Mouse (Mus musculus) neural tube, embryonic 14.5 days (tissue): ENCODE data around the gene Lekr1. TPM values are rescaled to one million over a fixed set of nuclear protein-coding genes. Genes with fewer than 3 reads are reported as not detected.

Source experiments
- microRNA-seq: library from miRNA; unstranded; fragments of <30 nt; microRNA quantifications from one replicate; pipeline ENCODE4, GENCODE M21; 2016
- polyA plus RNA-seq: library from polyadenylated mRNA; unstranded; fragments of >200 nt; fragmentation: Nextera tagmentation; extraction: Ambion mirVana; gene quantifications from 2 replicates; pipeline ENCODE4 v1.2.1, GENCODE M21; 2014

The Lekr1 gene
- polyA plus RNA-seq, 1 experiment from 2014 or later = 11.1 TPM

Small RNA genes lying within 50 kb of the gene (microRNA-seq; reads per million reads assigned to microRNA genes)
- not detected for gene Mir8120

Other genes with a start within 250 kb of the Lekr1 start
- gene Tiparp, start 137.8 kb upstream of the Lekr1 start, polyA plus RNA-seq = 30.7 and 36.2 TPM in 2 replicates